Mouse (Mus musculus): ENCODE results near the gene Spag5. TPM values are rescaled to one million over a fixed set of nuclear protein-coding genes. Genes with fewer than 3 reads are reported as not detected.

The Spag5 gene
- polyA plus RNA-seq, 1 experiment = 10.2 TPM

DNA sequence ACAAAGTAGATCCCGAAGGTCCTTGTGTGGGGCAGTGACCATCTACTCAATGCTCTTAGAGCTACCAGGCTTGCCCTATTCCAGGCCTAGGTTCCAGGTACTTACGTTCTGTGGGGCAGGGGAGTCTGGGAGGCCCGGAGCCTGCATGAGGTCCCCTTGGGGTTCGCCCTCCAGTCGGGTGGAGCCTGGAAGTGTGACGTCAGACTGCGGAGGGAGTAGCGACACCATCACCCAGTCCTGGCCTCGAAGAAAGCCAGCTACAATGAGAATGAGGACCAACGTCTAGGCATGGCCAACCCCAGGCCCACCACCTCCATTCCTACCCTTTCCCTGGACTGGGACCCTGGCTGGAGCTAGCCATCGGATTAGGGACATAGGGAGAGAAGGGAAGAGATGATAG is 70.4 kb downstream of the Spag5 start:
- no peak for TF ChIP-seq POLR2A (IDR thresholded peaks at IDR 0.05; ENCODE audit: low read depth, low read length)
- no peak for TF ChIP-seq CTCF (IDR thresholded peaks at IDR 0.05; ENCODE audit: extremely low read depth, insufficient read depth, insufficient read length, insufficient replicate concordance)
- 91% methylated on average over 11 of the region's 11 CpGs for WGBS
- Histone ChIP-seq H3K27me3 (ENCODE audit: control insufficient read depth, insufficient read depth, low read length) (no peaks in the 10 kb centered on the region), H3K4me1 (ENCODE audit: control insufficient read depth, insufficient read depth, insufficient read length) (no peaks in the 10 kb centered on the region), H3K4me3 (ENCODE audit: extremely low read depth, insufficient read depth, insufficient read length) (no peak overlapping the region), H3K36me3 (ENCODE audit: control insufficient read depth, insufficient read depth, low read length) (no peaks in the 10 kb centered on the region), H3K27ac (ENCODE audit: insufficient read depth, low read length) (no peak overlapping the region)
- DNase-seq (ENCODE audit: low read depth in 1 of 2, low spot score in 2 of 2) = no peak

Other genes with a start within 250 kb of the Spag5 start
- 21.4 and 27.0 TPM in 2 replicates for gene Eral1, start 221.1 kb upstream of the Spag5 start, polyA plus RNA-seq (2012; rRNA removed)
- 12.5 and 15.2 TPM in 2 replicates for gene Fam222b, start 206.9 kb upstream of the Spag5 start, polyA plus RNA-seq (2012; rRNA removed)
- gene Traf4, start 135.9 kb upstream of the Spag5 start, polyA plus RNA-seq (2012; rRNA removed) = 43.4 and 54.3 TPM in 2 replicates
- 17.6 and 20.4 TPM in 2 replicates for gene Nek8, start 124.9 kb upstream of the Spag5 start, polyA plus RNA-seq (2012; rRNA removed)
- gene Tlcd1, start 124.8 kb upstream of the Spag5 start, polyA plus RNA-seq (2012; rRNA removed) = 10.4 and 16.9 TPM in 2 replicates
- gene Rpl23a, start 117.9 kb upstream of the Spag5 start, polyA plus RNA-seq (2012; rRNA removed) = 126 and 169 TPM in 2 replicates
- gene Rab34, start 113.1 kb upstream of the Spag5 start, polyA plus RNA-seq (2012; rRNA removed) = 10.8 and 15.6 TPM in 2 replicates
- gene Proca1, start 108.1 kb upstream of the Spag5 start, polyA plus RNA-seq (2012; rRNA removed) = 0.19 and 0.20 TPM in 2 replicates
- gene Sdf2, start 55.8 kb upstream of the Spag5 start, polyA plus RNA-seq (2012; rRNA removed) = 59.1 and 60.7 TPM in 2 replicates
- 20.2 and 20.6 TPM in 2 replicates for gene Supt6, start 55.5 kb upstream of the Spag5 start, polyA plus RNA-seq (2012; rRNA removed)
- 41.4 and 46.3 TPM in 2 replicates for gene 2610507B11Rik, start 39.8 kb upstream of the Spag5 start, polyA plus RNA-seq (2012; rRNA removed)
- gene BC030499, start 10.7 kb upstream of the Spag5 start, polyA plus RNA-seq (2012; rRNA removed) = 0.22 and 0.32 TPM in 2 replicates
- 3.6 and 4.4 TPM in 2 replicates for gene Aldoc, start 21.4 kb downstream of the Spag5 start, polyA plus RNA-seq (2012; rRNA removed)
- gene Pigs, start 26.9 kb downstream of the Spag5 start, polyA plus RNA-seq (2012; rRNA removed) = 66.7 and 81.9 TPM in 2 replicates
- 66.6 and 81.6 TPM in 2 replicates for gene Unc119, start 42.0 kb downstream of the Spag5 start, polyA plus RNA-seq (2012; rRNA removed)
- gene Foxn1, start 85.0 kb downstream of the Spag5 start, polyA plus RNA-seq (2012; rRNA removed) = not detected in 2 replicates
- 0.28 and 0.41 TPM in 2 replicates for gene Slc13a2, start 120.7 kb downstream of the Spag5 start, polyA plus RNA-seq (2012; rRNA removed)
- 5.5 and 6.1 TPM in 2 replicates for gene Slc46a1, start 164.2 kb downstream of the Spag5 start, polyA plus RNA-seq (2012; rRNA removed)
- gene Sarm1, start 196.2 kb downstream of the Spag5 start, polyA plus RNA-seq (2012; rRNA removed) = 0.51 and 1.0 TPM in 2 replicates
- gene Vtn, start 197.6 kb downstream of the Spag5 start, polyA plus RNA-seq (2012; rRNA removed) = 2.6 and 3.0 TPM in 2 replicates
- gene Sebox, start 201.9 kb downstream of the Spag5 start, polyA plus RNA-seq (2012; rRNA removed) = not detected in 2 replicates
- gene Tmem199, start 210.6 kb downstream of the Spag5 start, polyA plus RNA-seq (2012; rRNA removed) = 8.7 and 9.8 TPM in 2 replicates
- 21.0 and 22.7 TPM in 2 replicates for gene Poldip2, start 210.7 kb downstream of the Spag5 start, polyA plus RNA-seq (2012; rRNA removed)
- gene Tnfaip1, start 234.8 kb downstream of the Spag5 start, polyA plus RNA-seq (2012; rRNA removed) = 10.4 and 11.8 TPM in 2 replicates
- gene Ift20, start 234.8 kb downstream of the Spag5 start, polyA plus RNA-seq (2012; rRNA removed) = 41.7 and 44.8 TPM in 2 replicates
- 15.6 and 19.9 TPM in 2 replicates for gene Tmem97, start 249.2 kb downstream of the Spag5 start, polyA plus RNA-seq (2012; rRNA removed)

Data from spleen, adult 2 months (tissue).